In the genomic region with DNA sequence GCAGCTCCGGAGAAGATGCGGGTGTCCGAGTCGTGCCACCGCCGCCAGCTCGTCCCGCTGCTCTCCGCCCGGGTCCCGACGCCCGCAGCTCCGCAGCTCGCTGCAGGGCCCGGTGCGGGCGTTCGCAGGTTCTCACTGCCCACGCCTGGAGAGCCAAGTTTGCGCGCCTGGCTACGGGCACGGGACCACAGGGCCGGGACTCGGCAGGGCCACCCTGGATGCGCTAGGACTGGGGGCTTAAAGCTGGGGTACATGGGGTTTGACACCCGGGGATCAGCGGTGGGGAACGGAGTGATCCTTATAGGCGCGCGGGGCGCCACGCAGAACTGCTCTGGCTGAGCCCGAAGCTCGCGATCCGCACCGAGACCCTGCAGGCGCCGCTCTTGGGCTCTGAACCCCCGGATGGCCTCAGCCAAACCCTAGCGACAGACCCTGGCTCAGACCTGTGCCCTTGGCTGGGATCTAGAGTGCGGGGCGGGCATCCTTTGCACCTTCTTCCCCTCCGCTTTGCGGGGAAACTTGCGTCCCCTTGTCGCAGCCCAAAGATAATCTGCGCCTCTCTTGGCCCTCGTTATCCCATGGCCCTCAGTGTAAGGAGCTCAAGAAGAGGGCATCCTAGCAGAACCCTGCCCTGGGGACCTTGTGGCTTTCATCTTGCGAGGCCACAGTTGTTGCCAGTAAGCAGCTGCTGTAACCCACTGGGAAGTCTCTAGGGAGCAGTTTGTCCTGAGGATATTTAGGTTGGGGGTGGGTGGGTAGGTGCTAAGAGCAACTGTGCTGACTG, we compare ENCODE assay signal across 8 mouse cellular contexts. TPM values are rescaled to one million over a fixed set of nuclear protein-coding genes. Genes with fewer than 3 reads are reported as not detected.
DNase-seq lines count a peak whose midpoint lies in the region; ATAC-seq and TF ChIP-seq lines count a peak whose summit lies in the region.

No protein-coding gene starts in this region.

- peak overlapping the region; percentile 96 for H3K4me2 ChIP-seq in limb, embryonic 14.5 days (replicated peaks; ENCODE audit: low read depth, low read length, severe bottlenecking)

- peak overlapping the region; percentile 53 for H3K4me3 ChIP-seq in limb, embryonic 14.5 days (replicated peaks; ENCODE audit: low read length)

- peak overlapping the region; percentile 50 for H3K9ac ChIP-seq in limb, embryonic 14.5 days (ENCODE audit: low read depth, low read length, severe bottlenecking)

- H3K27me3 ChIP-seq in limb, embryonic 14.5 days (ENCODE audit: control insufficient read depth, insufficient read depth, low read length), result peaks cover 60% of the 10 kb centered on the region

- H3K27ac ChIP-seq in limb, embryonic 14.5 days (replicated peaks; ENCODE audit: low read depth, low read length), result no peak overlapping the region

- DNase-seq in layer of hippocampus, postnatal 25 days (ENCODE audit: extremely low spot score in 1 of 2, low spot score in 1 of 2), result peak; percentile 16 to 39
- DNase-seq in layer of hippocampus, adult 8-10 months (ENCODE audit: low spot score in 2 of 2), result no peak
- DNase-seq in cerebellum, postnatal 10 days, result peak; percentile 42 to 49
- peak; percentile 15 to 16 for DNase-seq in frontal cortex, postnatal 25 days (ENCODE audit: low spot score in 2 of 2)
- DNase-seq in limb, embryonic 14.5 days (ENCODE audit: low spot score), result peak; percentile 16
- DNase-seq in retina, embryonic 14.5 days (ENCODE audit: low spot score), result peak; percentile 53
- no peak for DNase-seq in gastrocnemius, adult 8-10 months (ENCODE audit: low spot score in 2 of 2)

- no peaks in the 10 kb centered on the region for H3K36me3 ChIP-seq in limb, embryonic 14.5 days (ENCODE audit: control insufficient read depth, insufficient read depth, low read length)

- H3K9me3 ChIP-seq in limb, embryonic 14.5 days (ENCODE audit: control insufficient read depth, low read length), result no peaks in the 10 kb centered on the region

- peaks cover 9% of the 10 kb centered on the region; the same call in 1 of the 2 replicates for H3K4me1 ChIP-seq in limb, embryonic 14.5 days (ENCODE audit: control insufficient read depth, insufficient read depth, low read length)

- 2% methylated on average over 51 of the region's 53 CpGs for WGBS in limb, embryonic 14.5 days

- no peak for TF ChIP-seq POLR2A in limb, embryonic 14.5 days (IDR thresholded peaks at IDR 0.05; ENCODE audit: borderline replicate concordance, extremely low read depth, insufficient read depth, insufficient read length)

- 0 out of 2 replicates have a peak, but pooled peaks have one; percentile 15 for ATAC-seq in limb, embryonic 14.5 days (ENCODE audit: low FRiP score, low read depth)
- ATAC-seq in erythroid progenitor cell, adult 5-6 weeks (replicated peaks; ENCODE audit: low FRiP score, poor library complexity, severe bottlenecking), result no peak

RNA-seq across cellular contexts. Expression of a gene that starts 0.7 kb away (rescaled TPM):
- total RNA-seq in layer of hippocampus, postnatal 25 days (2021), result 10 to 100 TPM; 12.4 to 13.9 TPM
- total RNA-seq in layer of hippocampus, adult 8-10 months (2022), result 10 to 100 TPM; 11.3 to 14.9 (median 13.1) TPM
- 0.97 and 1.4 TPM in 2 replicates for polyA plus RNA-seq in limb, embryonic 14.5 days (2012; rRNA removed)
- polyA plus RNA-seq in limb, embryonic 14.5 days (2014; fragmentation: Nextera tagmentation; extraction: Ambion mirVana), result 2.3 and 2.9 TPM in 2 replicates
- not detected for total RNA-seq in gastrocnemius, adult 8-10 months (2022)
- total RNA-seq in erythroid progenitor cell, adult 5-6 weeks (2015; ENCODE audit: low replicate concordance), result not detected in 2 replicates
- total RNA-seq in erythroid progenitor cell, adult 5-6 weeks (2017; ENCODE audit: low replicate concordance), result not detected in 2 replicates

Comparison
In these comparisons a context has a peak if more than half of its experiments do, and no peak if none do; other contexts are left out.
1. DNase-seq: peak in layer of hippocampus, postnatal 25 days (2 of 2), cerebellum, postnatal 10 days (2 of 2), frontal cortex, postnatal 25 days (2 of 2), limb, embryonic 14.5 days (single experiment) and retina, embryonic 14.5 days (single experiment); none in layer of hippocampus, adult 8-10 months (0 of 2) and gastrocnemius, adult 8-10 months (0 of 2).
2. RNA of a gene that starts 0.7 kb away (total RNA-seq): 11.3 to 14.9 TPM in layer of hippocampus, adult 8-10 months and 12.4 to 13.9 TPM in layer of hippocampus, postnatal 25 days; not detected in gastrocnemius, adult 8-10 months and not detected in erythroid progenitor cell, adult 5-6 weeks; every median in the first group is over 10 times any median in the second.